In the genomic region with DNA sequence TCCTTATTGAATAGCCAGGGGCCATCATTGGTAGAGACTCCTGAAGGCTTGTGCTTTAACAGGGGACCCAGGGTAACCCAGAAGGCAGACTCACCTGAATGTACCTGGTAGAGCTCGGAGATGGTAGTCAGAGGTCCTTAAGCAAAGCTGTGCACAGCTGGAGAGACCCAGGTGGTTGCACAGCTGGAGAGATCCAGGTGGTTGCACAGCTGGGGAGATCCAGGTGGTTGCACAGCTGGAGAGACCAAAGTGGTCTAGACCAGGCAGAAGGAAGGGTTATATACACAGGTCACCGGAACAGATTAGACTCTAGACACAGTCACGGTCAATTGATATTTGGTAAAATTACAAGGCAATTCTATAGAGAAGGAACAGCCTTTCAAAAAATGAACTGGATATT, we compare ENCODE assay signal across 33 mouse cellular contexts. TPM values are rescaled to one million over a fixed set of nuclear protein-coding genes. Genes with fewer than 3 reads are reported as not detected.
DNase-seq lines count a peak whose midpoint lies in the region; ATAC-seq and TF ChIP-seq lines count a peak whose summit lies in the region.
"Had no signal": no experiment of that assay in that cellular context is flagged by ENCODE, and none has a peak within 500 bp of the region (broad histone marks: within the 10 kb centered on the region; RNA-seq: fewer than 3 reads in every experiment).

No protein-coding gene starts in this region.

- 0 out of 2 replicates have a peak, but pooled peaks have one; percentile 52 for ATAC-seq in kidney, postnatal 0 days (replicated peaks; ENCODE audit: low FRiP score, low read depth)
- ATAC-seq in limb, embryonic 12.5 days (ENCODE audit: insufficient number of reproducible peaks, insufficient read depth, low FRiP score, low TSS enrichment, low read depth), result peak; percentile 68; the same call in 1 of the 2 replicates
- ATAC-seq in activated CD4-positive, CD25-positive, alpha-beta regulatory T cell, adult 4 months, result no peak
- ATAC-seq: CD4-positive, CD25-positive, alpha-beta regulatory T cell, adult 4 months; forebrain, embryonic 14.5 days; forebrain, postnatal 0 days had no signal

- no peak for DNase-seq in kidney, postnatal 0 days (ENCODE audit: low spot score)
- DNase-seq in kidney, adult 18-20 months, result no peak
- peak; percentile 48 for DNase-seq in forelimb bud, embryonic 11.5 days (ENCODE audit: low read depth, low spot score)
- no peak for DNase-seq in left cerebral cortex, postnatal 14 days (ENCODE audit: low spot score in 2 of 2)
- no peak for DNase-seq in cerebellum, adult 9-11 months
- DNase-seq: adrenal gland, postnatal 10 days; adrenal gland, postnatal 36 days; cerebellum, adult 18-20 months; cerebellum, adult 9-10 months; cerebellum, postnatal 25 days; forebrain, postnatal 0 days; gastrocnemius, postnatal 10 days; gastrocnemius, postnatal 36 days; heart, adult 2 months had no signal

- H3K27ac ChIP-seq in kidney, postnatal 0 days, result no peak overlapping the region
- peak overlapping the region; percentile 68 for H3K27ac ChIP-seq in limb, embryonic 12.5 days
- H3K27ac ChIP-seq: embryonic facial prominence, embryonic 15.5 days; heart, adult 2 months; heart, embryonic 10.5 days; heart, embryonic 13.5 days; hindbrain, embryonic 12.5 days; hindbrain, embryonic 15.5 days had no signal

- no peak overlapping the region for H3K4me3 ChIP-seq in kidney, postnatal 0 days (replicated peaks; ENCODE audit: low read depth, low read length)
- no peak overlapping the region for H3K4me3 ChIP-seq in limb, embryonic 12.5 days (replicated peaks)
- H3K4me3 ChIP-seq: embryonic facial prominence, embryonic 15.5 days; heart, adult 2 months; heart, embryonic 10.5 days; heart, embryonic 13.5 days; hindbrain, embryonic 12.5 days; hindbrain, embryonic 15.5 days had no signal

- no peak for TF ChIP-seq CTCF in kidney, postnatal 0 days (IDR thresholded peaks at IDR 0.05; ENCODE audit: low read depth)

- H3K9me3 ChIP-seq in kidney, postnatal 0 days (replicated peaks; ENCODE audit: low read length), result no peaks in the 10 kb centered on the region
- no peaks in the 10 kb centered on the region for H3K9me3 ChIP-seq in limb, embryonic 12.5 days
- H3K9me3 ChIP-seq: embryonic facial prominence, embryonic 15.5 days; heart, embryonic 10.5 days; heart, embryonic 13.5 days; hindbrain, embryonic 12.5 days; hindbrain, embryonic 15.5 days had no signal

- no peaks in the 10 kb centered on the region for H3K4me1 ChIP-seq in kidney, postnatal 0 days (replicated peaks; ENCODE audit: insufficient read depth, low read length)
- H3K4me1 ChIP-seq in limb, embryonic 12.5 days (replicated peaks), result peaks cover 18% of the 10 kb centered on the region
- H3K4me1 ChIP-seq: embryonic facial prominence, embryonic 15.5 days; hindbrain, embryonic 12.5 days; hindbrain, embryonic 15.5 days had no signal

- H3K4me2 ChIP-seq in kidney, postnatal 0 days (ENCODE audit: low read length), result no peak overlapping the region
- 0 out of 2 replicates have a peak overlapping the region, but pooled peaks have one; percentile 17 for H3K4me2 ChIP-seq in limb, embryonic 12.5 days
- H3K4me2 ChIP-seq: embryonic facial prominence, embryonic 15.5 days; heart, embryonic 13.5 days; hindbrain, embryonic 12.5 days; hindbrain, embryonic 15.5 days had no signal

- H3K27me3 ChIP-seq in kidney, postnatal 0 days (ENCODE audit: insufficient read depth, low read length), result no peaks in the 10 kb centered on the region
- peaks cover 5% of the 10 kb centered on the region; the same call in 1 of the 2 replicates for H3K27me3 ChIP-seq in limb, embryonic 12.5 days
- H3K27me3 ChIP-seq: embryonic facial prominence, embryonic 15.5 days; hindbrain, embryonic 12.5 days; hindbrain, embryonic 15.5 days had no signal

- H3K36me3 ChIP-seq in kidney, postnatal 0 days (ENCODE audit: insufficient read depth, low read length), result no peaks in the 10 kb centered on the region
- H3K36me3 ChIP-seq in limb, embryonic 12.5 days, result no peaks in the 10 kb centered on the region
- H3K36me3 ChIP-seq: embryonic facial prominence, embryonic 15.5 days; heart, embryonic 10.5 days; heart, embryonic 13.5 days; hindbrain, embryonic 12.5 days; hindbrain, embryonic 15.5 days had no signal

- WGBS in kidney, postnatal 0 days, result 54% methylated on average over 3 of the region's 3 CpGs
- 51% methylated on average over 3 of the region's 3 CpGs for WGBS in limb, embryonic 12.5 days

- no peak overlapping the region for H3K9ac ChIP-seq in kidney, postnatal 0 days (ENCODE audit: low read depth, low read length)
- H3K9ac ChIP-seq in limb, embryonic 12.5 days (replicated peaks), result no peak overlapping the region
- H3K9ac ChIP-seq: embryonic facial prominence, embryonic 15.5 days; forebrain, postnatal 0 days; heart, embryonic 13.5 days; hindbrain, embryonic 12.5 days; hindbrain, embryonic 15.5 days had no signal

- intact Hi-C loops in left cerebral cortex, postnatal 14 days (cut with DNase I), result no loop called here

RNA-seq across cellular contexts. Expression of gene Krt7, which starts 13.9 kb away (rescaled TPM):
- polyA plus RNA-seq in kidney, postnatal 0 days (2015; fragmentation: Nextera tagmentation; extraction: Ambion mirVana), result 226 and 229 TPM in 2 replicates
- 21.2 and 24.3 TPM in 2 replicates for polyA plus RNA-seq in limb, embryonic 12.5 days (2016; fragmentation: Nextera tagmentation; extraction: Ambion mirVana)
- under 1 TPM; 0.22 to 0.30 TPM for total RNA-seq in left cerebral cortex, postnatal 14 days (2021)
- polyA plus RNA-seq in activated CD4-positive, CD25-positive, alpha-beta regulatory T cell, adult 4 months (2017; shearing (Covaris generic)), result not detected

RNA-seq across cellular contexts. Expression of gene Krt80, which starts 27.0 kb away (rescaled TPM):
- polyA plus RNA-seq in kidney, postnatal 0 days (2015; fragmentation: Nextera tagmentation; extraction: Ambion mirVana), result 1.9 and 2.2 TPM in 2 replicates
- polyA plus RNA-seq in limb, embryonic 12.5 days (2016; fragmentation: Nextera tagmentation; extraction: Ambion mirVana), result 0.09 and 0.26 TPM in 2 replicates
- 1 to 10 TPM; 1.6 to 1.9 TPM for total RNA-seq in left cerebral cortex, postnatal 14 days (2021)
- not detected for polyA plus RNA-seq in activated CD4-positive, CD25-positive, alpha-beta regulatory T cell, adult 4 months (2017; shearing (Covaris generic))
- polyA plus RNA-seq: forebrain, embryonic 11.5 days; forebrain, embryonic 14.5 days had no signal

RNA-seq across cellular contexts. Expression of gene Krt87, which starts 41.7 kb away (rescaled TPM):
- polyA plus RNA-seq in kidney, postnatal 0 days (2015; fragmentation: Nextera tagmentation; extraction: Ambion mirVana), result 0.05 TPM in 1 of 2 replicates, not detected in the other
- polyA plus RNA-seq in limb, embryonic 12.5 days (2016; fragmentation: Nextera tagmentation; extraction: Ambion mirVana), result 0.29 and 0.56 TPM in 2 replicates
- total RNA-seq in left cerebral cortex, postnatal 14 days (2021), result under 1 TPM in 1 of 2 experiments, not detected in 1; 0.15 TPM
- 1 to 10 TPM in 1 of 2 experiments, under 1 TPM in 1; 0.50 to 1.4 TPM for polyA plus RNA-seq in activated CD4-positive, CD25-positive, alpha-beta regulatory T cell, adult 4 months (2017; shearing (Covaris generic))
- total RNA-seq: adrenal gland, adult 18-20 months; adrenal gland, postnatal 10 days; adrenal gland, postnatal 36 days; ES-E14; gastrocnemius, postnatal 36 days; granulocyte monocyte progenitor cell, adult 5-6 weeks; heart, adult 2 months; heart, postnatal 25 days; hematopoietic stem cell, adult 5-6 weeks had no signal
- polyA plus RNA-seq: C2C12; forebrain, embryonic 11.5 days; forebrain, embryonic 14.5 days; heart, adult 2 months; heart, embryonic 10.5 days; intestine, embryonic 14.5 days had no signal

RNA-seq across cellular contexts. Expression of gene Krt88, which starts 50.6 kb away (rescaled TPM):
- polyA plus RNA-seq in kidney, postnatal 0 days (2015; fragmentation: Nextera tagmentation; extraction: Ambion mirVana), result 0.13 TPM in 1 of 2 replicates, not detected in the other
- not detected in 2 replicates for polyA plus RNA-seq in limb, embryonic 12.5 days (2016; fragmentation: Nextera tagmentation; extraction: Ambion mirVana)
- not detected for total RNA-seq in left cerebral cortex, postnatal 14 days (2021)
- not detected for polyA plus RNA-seq in activated CD4-positive, CD25-positive, alpha-beta regulatory T cell, adult 4 months (2017; shearing (Covaris generic))
- total RNA-seq: adrenal gland, adult 18-20 months; adrenal gland, postnatal 10 days; adrenal gland, postnatal 36 days; common myeloid progenitor, adult 5-6 weeks; ES-E14; forebrain, postnatal 0 days; gastrocnemius, postnatal 10 days; gastrocnemius, postnatal 36 days; granulocyte monocyte progenitor cell, adult 5-6 weeks; heart, adult 2 months; heart, postnatal 25 days; hematopoietic stem cell, adult 5-6 weeks had no signal
- polyA plus RNA-seq: C2C12; CD4-positive, CD25-positive, alpha-beta regulatory T cell, adult 4 months; embryonic facial prominence, embryonic 15.5 days; forebrain, embryonic 11.5 days; forebrain, embryonic 14.5 days; forebrain, postnatal 0 days; heart, adult 2 months; heart, embryonic 10.5 days; heart, embryonic 13.5 days; heart, embryonic 16.5 days; hindbrain, embryonic 12.5 days; hindbrain, embryonic 15.5 days; intestine, embryonic 14.5 days had no signal

Comparison
In these comparisons a context has a peak if more than half of its experiments do, and no peak if none do; other contexts are left out.
1. RNA of gene Krt7, which starts 13.9 kb away (polyA plus RNA-seq): 226 to 229 TPM in kidney, postnatal 0 days and 21.2 to 24.3 TPM in limb, embryonic 12.5 days; not detected in activated CD4-positive, CD25-positive, alpha-beta regulatory T cell, adult 4 months; every median in the first group is over 10 times any median in the second.